Mouse (Mus musculus) erythroblast, embryonic 14.5 days (primary cell): ENCODE data around the gene Cpt1a.

Experiments used
- GATA1 ChIP-seq: IDR thresholded peaks from 2 replicates; pipeline ENCODE4 v1.6.1; 2012; ENCODE audit warnings: low read length, inconsistent platforms, mixed read lengths
- TAL1 ChIP-seq: IDR thresholded peaks from 3 replicates; pipeline ENCODE4 v1.6.1; 2012; ENCODE audit warnings: low read length, inconsistent platforms, mixed read lengths

DNA sequence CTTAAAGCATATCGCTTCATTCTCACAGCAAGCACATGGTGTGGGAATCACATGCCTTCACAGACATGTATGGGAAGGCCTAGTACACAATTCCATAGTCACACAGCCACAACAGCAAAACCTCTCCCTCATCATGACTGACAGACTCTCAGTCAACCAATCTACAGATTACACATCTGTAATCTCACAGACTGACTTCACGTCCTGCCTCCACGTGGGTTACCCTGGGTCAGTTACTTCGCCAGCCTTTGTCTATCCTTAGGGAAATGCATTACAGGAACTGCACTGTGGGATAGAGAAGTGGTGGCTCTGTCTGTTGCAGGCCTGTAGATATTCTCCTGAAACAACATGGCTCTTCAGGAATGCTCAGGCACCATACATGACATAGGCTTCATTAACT lies 40.2 kb upstream of the Cpt1a start:
- TF ChIP-seq GATA1 (no peak), TAL1 (no peak)
